Mouse (Mus musculus) erythroblast, adult 5-6 weeks (primary cell): Measurements from ENCODE around the gene 4931406C07Rik. TPM values are rescaled to one million over a fixed set of nuclear protein-coding genes. Genes with fewer than 3 reads are reported as not detected.
A peak's percentile ranks its signal among the peaks of the same experiment; 100 is the strongest.

Source experiments
- ATAC-seq: replicated peaks from 2 replicates; pipeline ENCODE4 v1.8.0; 2016; ENCODE audit warnings: moderate number of reproducible peaks, mild to moderate bottlenecking, moderate TSS enrichment, inconsistent platforms; ENCODE audit not compliant: poor library complexity, low FRiP score, severe bottlenecking
- total RNA-seq, 2 experiments: library from RNA; stranded (forward) in 1 of 2; stranded (reverse) in 1 of 2; fragments of 150-400 nt in 1 of 2; fragments of 200-764, 138-1000 nt in 1 of 2; gene quantifications; 2 replicates each; pipeline versions ENCODE4 v1.2.3 to v1.2.4; 2015 to 2017; ENCODE audit warnings: low replicate concordance in 2 of 2

4931406C07Rik gene
- total RNA-seq, 2 experiments from 2014 or later, result 0.94 to 2.7 TPM

GRCm38 (mm10) chr9:15297112-15297511 is 9.1 kb downstream of the 4931406C07Rik start:
- no peak for ATAC-seq

GRCm38 (mm10) chr9:15289251-15289650 is 17.0 kb downstream of the 4931406C07Rik start:
- ATAC-seq, result no peak

GRCm38 (mm10) chr9:15288402-15288801 is 17.8 kb downstream of the 4931406C07Rik start:
- no peak for ATAC-seq

GRCm38 (mm10) chr9:15287846-15288245 is 18.4 kb downstream of the 4931406C07Rik start:
- no peak for ATAC-seq

GRCm38 (mm10) chr9:15285443-15285842 is 20.8 kb downstream of the 4931406C07Rik start:
- 0 out of 2 replicates have a peak, but pooled peaks have one; percentile 24 for ATAC-seq

- peak; percentile 27 for ATAC-seq
These were observed 25.8 kb downstream of the 4931406C07Rik start for GRCm38 (mm10) chr9:15280491-15280879.

GRCm38 (mm10) chr9:15279649-15280490 is 26.4 kb downstream of the 4931406C07Rik start, which contains the start of gene Med17:
TSS of gene Med17 (minus strand) at chr9:15279931.
- ATAC-seq, result peak; percentile 99

- ATAC-seq, result no peak
These were observed 27.1 kb downstream of the 4931406C07Rik start for GRCm38 (mm10) chr9:15279139-15279648.

GRCm38 (mm10) chr9:15278343-15278742 is 27.9 kb downstream of the 4931406C07Rik start:
- no peak for ATAC-seq

- no peak for ATAC-seq
These were observed 29.4 kb downstream of the 4931406C07Rik start for GRCm38 (mm10) chr9:15276855-15277254.

GRCm38 (mm10) chr9:15273981-15274380 is 32.3 kb downstream of the 4931406C07Rik start:
- no peak for ATAC-seq

GRCm38 (mm10) chr9:15263487-15263886 is 42.8 kb downstream of the 4931406C07Rik start:
- ATAC-seq, result no peak

- ATAC-seq, result no peak
These were observed 44.3 kb downstream of the 4931406C07Rik start for GRCm38 (mm10) chr9:15261980-15262379.

GRCm38 (mm10) chr9:15256214-15256613 is 50.0 kb downstream of the 4931406C07Rik start:
- ATAC-seq, result no peak

GRCm38 (mm10) chr9:15254501-15254900 is 51.7 kb downstream of the 4931406C07Rik start:
- no peak for ATAC-seq

GRCm38 (mm10) chr9:15252196-15252595 is 54.1 kb downstream of the 4931406C07Rik start:
- ATAC-seq, result no peak

- ATAC-seq, result no peak
These were observed 55.9 kb downstream of the 4931406C07Rik start for GRCm38 (mm10) chr9:15250376-15250775.

GRCm38 (mm10) chr9:15245319-15246075 is 60.8 kb downstream of the 4931406C07Rik start:
- ATAC-seq, result no peak

GRCm38 (mm10) chr9:15242130-15242529 is 64.1 kb downstream of the 4931406C07Rik start:
- no peak for ATAC-seq

GRCm38 (mm10) chr9:15241596-15241939 is 64.7 kb downstream of the 4931406C07Rik start:
- ATAC-seq, result peak; percentile 50; the same call in 1 of the 2 replicates
